Mouse (Mus musculus): ENCODE results near the gene Cfap97. TPM values are rescaled to one million over a fixed set of nuclear protein-coding genes. Genes with fewer than 3 reads are reported as not detected.

Gene Cfap97
- polyA plus RNA-seq, 1 experiment from 2014 or later = 18.1 TPM

Small RNAs within 50 kb of the gene (microRNA-seq; reads per million reads assigned to microRNA genes)
- not detected for gene Gm23812

Other genes with a start within 250 kb of the Cfap97 start
- 0.09 and 0.18 TPM in 2 replicates for gene Ccdc110, start 217.2 kb upstream of the Cfap97 start, polyA plus RNA-seq (2016; fragmentation: Nextera tagmentation; extraction: Ambion mirVana)
- gene 1700029J07Rik, start 176.5 kb upstream of the Cfap97 start, polyA plus RNA-seq (2016; fragmentation: Nextera tagmentation; extraction: Ambion mirVana) = 3.7 and 4.2 TPM in 2 replicates
- 58.5 and 64.4 TPM in 2 replicates for gene Ufsp2, start 176.2 kb upstream of the Cfap97 start, polyA plus RNA-seq (2016; fragmentation: Nextera tagmentation; extraction: Ambion mirVana)
- 0.17 and 0.42 TPM in 2 replicates for gene Lrp2bp, start 152.5 kb upstream of the Cfap97 start, polyA plus RNA-seq (2016; fragmentation: Nextera tagmentation; extraction: Ambion mirVana)
- 15.2 and 17.8 TPM in 2 replicates for gene Ankrd37, start 146.1 kb upstream of the Cfap97 start, polyA plus RNA-seq (2016; fragmentation: Nextera tagmentation; extraction: Ambion mirVana)
- 2.6 and 2.7 TPM in 2 replicates for gene Snx25, start 388 bp downstream of the Cfap97 start, polyA plus RNA-seq (2016; fragmentation: Nextera tagmentation; extraction: Ambion mirVana)
- 492 and 499 TPM in 2 replicates for gene Slc25a4, start 59.5 kb downstream of the Cfap97 start, polyA plus RNA-seq (2016; fragmentation: Nextera tagmentation; extraction: Ambion mirVana)
- gene Helt, start 142.9 kb downstream of the Cfap97 start, polyA plus RNA-seq (2016; fragmentation: Nextera tagmentation; extraction: Ambion mirVana) = 1.8 and 2.7 TPM in 2 replicates

All from forebrain, embryonic 10.5 days (tissue).